Mouse (Mus musculus) midbrain, embryonic 10.5 days (tissue): ENCODE results near the gene Pds5b. TPM values are rescaled to one million over a fixed set of nuclear protein-coding genes. Genes with fewer than 3 reads are reported as not detected.

ENCODE experiments used
- DNase-seq: peaks from one replicate; pipeline ENCODE4 v3.0.0-alpha.2; 2017; ENCODE audit warnings: low spot score
- H3K27ac ChIP-seq: fragments of 300-500 bp; sonication (generic); replicated peaks from 2 replicates; pipeline ENCODE4 v1.5.1; 2016; ENCODE audit warnings: mild to moderate bottlenecking
- H3K27me3 ChIP-seq: fragments of 300-500 bp; sonication (generic); 2 replicates; pipeline ENCODE4 v1.6.1; 2016; ENCODE audit warnings: low read depth, mild to moderate bottlenecking; ENCODE audit not compliant: poor library complexity, severe bottlenecking
- H3K36me3 ChIP-seq: fragments of 300-500 bp; sonication (generic); 2 replicates; pipeline ENCODE4 v1.6.1; 2016; ENCODE audit warnings: mild to moderate bottlenecking, moderate library complexity
- H3K4me1 ChIP-seq: fragments of 300-500 bp; sonication (generic); 2 replicates; pipeline ENCODE4 v1.6.1; 2016
- H3K4me3 ChIP-seq: fragments of 300-500 bp; sonication (generic); 2 replicates; pipeline ENCODE4 v1.5.1; 2016; ENCODE audit warnings: mild to moderate bottlenecking, moderate library complexity
- H3K9me3 ChIP-seq: fragments of 300-500 bp; sonication (generic); replicated peaks from 2 replicates; pipeline ENCODE4 v1.6.1; 2016; ENCODE audit warnings: mild to moderate bottlenecking
- WGBS: fragments of 180-500 bp; shearing (Covaris S2); methylation state at CpG from one replicate; pipeline ENCODE4 v1.1.7; 2016; 5-methylcytosine and 5-hydroxymethylcytosine counted together
- polyA plus RNA-seq: library from polyadenylated mRNA; unstranded; fragments of >200 nt; fragmentation: Nextera tagmentation; extraction: Ambion mirVana; gene quantifications from 2 replicates; pipeline ENCODE4 v1.2.1, GENCODE M21; 2016

Gene Pds5b
- polyA plus RNA-seq, 1 experiment from 2014 or later = 36.2 TPM

- H3K4me1 ChIP-seq = peaks cover 10% of the 10 kb centered on the region
- no peaks in the 10 kb centered on the region for H3K27me3 ChIP-seq
- H3K27ac ChIP-seq = no peak overlapping the region
- DNase-seq = no peak
- H3K4me3 ChIP-seq = no peak overlapping the region
- no peaks in the 10 kb centered on the region for H3K9me3 ChIP-seq
- WGBS = 77% methylated on average over 13 of the region's 13 CpGs
- no peaks in the 10 kb centered on the region for H3K36me3 ChIP-seq
Observed at GRCm38 (mm10) chr5:150814111-150814990, 140.8 kb downstream of the Pds5b start.

GRCm38 (mm10) chr5:150815400-150815799 lies 141.9 kb downstream of the Pds5b start:
- no peaks in the 10 kb centered on the region for H3K9me3 ChIP-seq
- whole genome bisulfite sequencing = 91% methylated on average over 4 of the region's 4 CpGs
- no peak overlapping the region for H3K4me3 ChIP-seq
- no peaks in the 10 kb centered on the region for H3K27me3 ChIP-seq
- H3K4me1 ChIP-seq = peaks cover 10% of the 10 kb centered on the region
- DNase-seq = no peak
- no peak overlapping the region for H3K27ac ChIP-seq
- H3K36me3 ChIP-seq = no peaks in the 10 kb centered on the region

GRCm38 (mm10) chr5:150816775-150817174 lies 143.2 kb downstream of the Pds5b start:
- Histone ChIP-seq H3K27me3 (no peaks in the 10 kb centered on the region), H3K36me3 (no peaks in the 10 kb centered on the region), H3K27ac (no peak overlapping the region), H3K4me1 (peaks cover 10% of the 10 kb centered on the region), H3K9me3 (no peaks in the 10 kb centered on the region), H3K4me3 (no peak overlapping the region)
- no peak for DNase-seq
- 92% methylated on average over 5 of the region's 5 CpGs for WGBS

- DNase-seq = no peak
- H3K9me3 ChIP-seq = no peaks in the 10 kb centered on the region
- no peak overlapping the region for H3K4me3 ChIP-seq
- H3K4me1 ChIP-seq = peaks cover 10% of the 10 kb centered on the region
- H3K27me3 ChIP-seq = no peaks in the 10 kb centered on the region
- H3K27ac ChIP-seq = no peak overlapping the region
- 77% methylated on average over 2 of the region's 2 CpGs for WGBS
- H3K36me3 ChIP-seq = no peaks in the 10 kb centered on the region
Observed at GRCm38 (mm10) chr5:150818041-150818440, 144.5 kb downstream of the Pds5b start.

- H3K36me3 ChIP-seq = no peaks in the 10 kb centered on the region
- no peak overlapping the region for H3K27ac ChIP-seq
- peaks cover 7% of the 10 kb centered on the region for H3K4me1 ChIP-seq
- no peak for DNase-seq
- no peak overlapping the region for H3K4me3 ChIP-seq
- WGBS = 85% methylated on average over 4 of the region's 4 CpGs
- H3K9me3 ChIP-seq = no peaks in the 10 kb centered on the region
- no peaks in the 10 kb centered on the region for H3K27me3 ChIP-seq
Observed at GRCm38 (mm10) chr5:150818886-150819285, 145.3 kb downstream of the Pds5b start.

- Histone ChIP-seq H3K9me3 (no peaks in the 10 kb centered on the region), H3K4me3 (no peak overlapping the region), H3K36me3 (no peaks in the 10 kb centered on the region), H3K27me3 (no peaks in the 10 kb centered on the region), H3K27ac (no peak overlapping the region), H3K4me1 (peaks cover under 1% of the 10 kb centered on the region; the same call in 1 of the 2 replicates)
- WGBS = 85% methylated on average over 5 of the region's 5 CpGs
- DNase-seq = no peak
Observed at GRCm38 (mm10) chr5:150819520-150819919, 146.0 kb downstream of the Pds5b start.

- Histone ChIP-seq H3K27ac (no peak overlapping the region), H3K9me3 (peaks cover 8% of the 10 kb centered on the region), H3K36me3 (no peaks in the 10 kb centered on the region), H3K4me1 (no peaks in the 10 kb centered on the region), H3K27me3 (no peaks in the 10 kb centered on the region), H3K4me3 (no peak overlapping the region)
- WGBS = 95% methylated on average over 4 of the region's 4 CpGs
- DNase-seq = no peak
Observed at GRCm38 (mm10) chr5:150821152-150821551, 147.6 kb downstream of the Pds5b start.

- Histone ChIP-seq H3K4me1 (no peaks in the 10 kb centered on the region), H3K27me3 (no peaks in the 10 kb centered on the region), H3K36me3 (no peaks in the 10 kb centered on the region), H3K27ac (no peak overlapping the region), H3K4me3 (no peak overlapping the region), H3K9me3 (peaks cover 8% of the 10 kb centered on the region)
- WGBS = 87% methylated on average over 6 of the region's 6 CpGs
- no peak for DNase-seq
Observed at GRCm38 (mm10) chr5:150822781-150823180, 149.2 kb downstream of the Pds5b start.

- no peak overlapping the region for H3K27ac ChIP-seq
- H3K4me1 ChIP-seq = no peaks in the 10 kb centered on the region
- H3K4me3 ChIP-seq = no peak overlapping the region
- peaks cover 8% of the 10 kb centered on the region for H3K9me3 ChIP-seq
- no peaks in the 10 kb centered on the region for H3K27me3 ChIP-seq
- no peaks in the 10 kb centered on the region for H3K36me3 ChIP-seq
- 90% methylated on average over 3 of the region's 3 CpGs for WGBS
- DNase-seq = no peak
Observed at GRCm38 (mm10) chr5:150823361-150823760, 149.8 kb downstream of the Pds5b start.

GRCm38 (mm10) chr5:150829499-150829898 lies 156.0 kb downstream of the Pds5b start:
- Histone ChIP-seq H3K36me3 (no peaks in the 10 kb centered on the region), H3K4me3 (no peak overlapping the region), H3K4me1 (0 out of 2 replicates have a peak, but pooled peaks cover 7% of the 10 kb centered on the region), H3K27me3 (no peaks in the 10 kb centered on the region), H3K27ac (no peak overlapping the region), H3K9me3 (peaks cover 8% of the 10 kb centered on the region)
- no peak for DNase-seq
- WGBS = 93% methylated on average over 5 of the region's 5 CpGs

GRCm38 (mm10) chr5:150830718-150831117 lies 157.2 kb downstream of the Pds5b start:
- WGBS = 63% methylated on average over 9 of the region's 9 CpGs
- H3K4me3 ChIP-seq = no peak overlapping the region

GRCm38 (mm10) chr5:150836782-150837181 lies 163.2 kb downstream of the Pds5b start:
- 93% methylated on average over 8 of the region's 8 CpGs for WGBS
- no peak for DNase-seq
- no peaks in the 10 kb centered on the region for H3K27me3 ChIP-seq
- no peak overlapping the region for H3K4me3 ChIP-seq
- H3K27ac ChIP-seq = no peak overlapping the region
- H3K36me3 ChIP-seq = no peaks in the 10 kb centered on the region
- peaks cover 14% of the 10 kb centered on the region; the same call in 1 of the 2 replicates for H3K9me3 ChIP-seq
- peaks cover 11% of the 10 kb centered on the region for H3K4me1 ChIP-seq

More at GRCm38 (mm10) chr5:150830718-150831117, 157.2 kb downstream of the Pds5b start:
- Histone ChIP-seq H3K9me3 (peaks cover 2% of the 10 kb centered on the region), H3K36me3 (no peaks in the 10 kb centered on the region), H3K27ac (no peak overlapping the region), H3K27me3 (no peaks in the 10 kb centered on the region), H3K4me1 (0 out of 2 replicates have a peak, but pooled peaks cover 7% of the 10 kb centered on the region)
- DNase-seq = no peak
